Mouse (Mus musculus): ENCODE data around the gene Gm21788.
"Not testable (repeated sequence)": the region's sequence is repeated elsewhere in the genome, so short reads cannot be mapped to it uniquely, and the experiment has no call there.

The Gm21788 gene

GRCm38 (mm10) chrY:7404710-7405109 is at the start of gene Gm21788:
Gm21788 (plus strand) TSS chrY:7405010.
- TF ChIP-seq GATA4 (IDR thresholded peaks at IDR 0.05; ENCODE audit: insufficient replicate concordance, low read length): not testable (repeated sequence)
